Mouse (Mus musculus) frontal cortex, adult (tissue): ENCODE data around the gene Foxe1.

Experiments used
- ATAC-seq: cut with Nextera tagmentation; 2 replicates; pipeline ENCODE4 v1.9.2; 2017; ENCODE audit warnings: mild to moderate bottlenecking, moderate library complexity, mixed read lengths; ENCODE audit not compliant: low TSS enrichment

Gene Foxe1

GRCm38 (mm10) chr4:46343596-46344260 is at the start of gene Foxe1:
Gene Foxe1, plus strand, starts transcription at chr4:46343609.
- no peak for ATAC-seq

- no peak for ATAC-seq
Measured at GRCm38 (mm10) chr4:46304071-46304470, 39.3 kb upstream of the Foxe1 start.

- peak; percentile 94 for ATAC-seq
Measured at GRCm38 (mm10) chr4:46304757-46305384, 38.5 kb upstream of the Foxe1 start.

GRCm38 (mm10) chr4:46305436-46305835 is 38.0 kb upstream of the Foxe1 start:
- ATAC-seq: peak; percentile 24; the same call in 1 of the 2 replicates

GRCm38 (mm10) chr4:46307341-46307740 is 36.1 kb upstream of the Foxe1 start:
- ATAC-seq: peak; percentile 56

GRCm38 (mm10) chr4:46307869-46308268 is 35.5 kb upstream of the Foxe1 start:
- ATAC-seq: no peak

GRCm38 (mm10) chr4:46311631-46312030 is 31.8 kb upstream of the Foxe1 start:
- ATAC-seq: no peak

GRCm38 (mm10) chr4:46321730-46322389 is 21.5 kb upstream of the Foxe1 start:
- no peak for ATAC-seq

- ATAC-seq: no peak
Measured at GRCm38 (mm10) chr4:46322715-46323114, 20.7 kb upstream of the Foxe1 start.

- no peak for ATAC-seq
Measured at GRCm38 (mm10) chr4:46328906-46329305, 14.5 kb upstream of the Foxe1 start.

- ATAC-seq: no peak
Measured at GRCm38 (mm10) chr4:46335846-46336245, 7.6 kb upstream of the Foxe1 start.

- ATAC-seq: no peak
Measured at GRCm38 (mm10) chr4:46337990-46338389, 5.4 kb upstream of the Foxe1 start.

GRCm38 (mm10) chr4:46339026-46339425 is 4.4 kb upstream of the Foxe1 start:
- ATAC-seq: no peak

- no peak for ATAC-seq
Measured at GRCm38 (mm10) chr4:46339584-46339983, 3.8 kb upstream of the Foxe1 start.

GRCm38 (mm10) chr4:46341831-46342680 is 1.4 kb upstream of the Foxe1 start:
- no peak for ATAC-seq

GRCm38 (mm10) chr4:46342711-46343286 is 610 bp upstream of the Foxe1 start:
- peak; percentile 50; the same call in 1 of the 2 replicates for ATAC-seq

GRCm38 (mm10) chr4:46344288-46344687 is 879 bp downstream of the Foxe1 start:
- no peak for ATAC-seq

- no peak for ATAC-seq
Measured at GRCm38 (mm10) chr4:46345056-46345772, 1.8 kb downstream of the Foxe1 start.

- ATAC-seq: no peak
Measured at GRCm38 (mm10) chr4:46345773-46346100, 2.3 kb downstream of the Foxe1 start.

- no peak for ATAC-seq
Measured at GRCm38 (mm10) chr4:46346221-46346620, 2.8 kb downstream of the Foxe1 start.

GRCm38 (mm10) chr4:46347141-46347540 is 3.7 kb downstream of the Foxe1 start:
- ATAC-seq: no peak
